Mouse (Mus musculus): ENCODE measurements around the gene Ccdc113. TPM values are rescaled to one million over a fixed set of nuclear protein-coding genes. Genes with fewer than 3 reads are reported as not detected.

Ccdc113 gene
- total and polyA plus RNA-seq, 3 experiments: not detected

- no peak overlapping the region for H3K9ac ChIP-seq (ENCODE audit: control insufficient read depth, low read depth, low read length, poor library complexity, severe bottlenecking)
Measured at GRCm38 (mm10) chr8:95547931-95548330, 14.0 kb downstream of the Ccdc113 start.

DNA sequence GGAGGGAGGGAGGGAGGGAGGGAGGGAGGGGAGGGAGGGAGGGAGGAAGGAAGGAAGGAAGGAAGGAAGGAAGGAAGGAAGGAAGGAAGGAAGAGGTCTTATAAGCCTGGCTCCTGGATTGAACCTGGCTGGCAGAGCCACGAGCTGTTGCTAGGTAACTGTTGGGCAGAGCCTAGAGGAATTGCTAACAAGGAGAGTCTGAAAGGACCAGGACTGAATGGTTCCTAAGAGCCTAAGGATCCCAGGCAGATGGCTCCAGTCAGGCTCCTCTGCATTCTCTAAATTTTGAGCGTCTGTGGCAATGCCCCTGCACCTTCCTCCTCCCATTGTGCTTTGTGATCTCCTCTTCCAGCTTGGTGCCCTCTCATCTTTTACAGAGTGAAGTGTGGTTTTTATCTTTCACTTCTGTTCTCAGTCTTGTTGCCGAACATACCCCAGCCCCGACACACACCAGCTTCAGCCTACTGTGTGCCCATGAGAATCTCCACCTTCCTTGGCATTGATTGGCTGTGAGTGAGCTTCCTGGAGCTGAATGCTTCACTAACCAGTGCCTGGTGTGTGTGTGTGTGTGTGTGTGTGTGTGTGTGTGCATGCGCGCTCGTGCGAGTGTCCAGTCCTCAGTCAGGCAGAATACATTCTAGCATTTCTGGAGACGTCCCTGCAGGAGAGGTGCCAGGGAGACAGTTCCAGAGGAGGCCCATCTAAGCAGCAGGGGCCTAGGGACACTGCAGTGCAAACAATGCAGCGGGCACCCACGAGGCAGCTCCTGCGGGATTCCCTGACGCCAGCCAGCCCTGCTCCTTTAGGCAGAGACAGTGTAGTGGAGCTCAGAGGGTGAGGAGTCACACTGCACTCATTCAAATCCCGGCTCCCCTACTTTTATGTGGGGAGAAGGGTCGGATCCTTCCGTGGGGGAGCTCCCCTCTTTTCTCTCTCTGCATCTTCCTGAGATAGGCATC lies 16.3 kb downstream of the Ccdc113 start:
- Histone ChIP-seq H3K27ac (ENCODE audit: control insufficient read depth, low read depth, low read length) (no peak overlapping the region), H3K4me1 (ENCODE audit: control insufficient read depth in 1 of 2, insufficient read depth in 2 of 2, low read length in 2 of 2) (no peaks in the 10 kb centered on the region), H3K4me3 (ENCODE audit: control insufficient read depth in 1 of 2, insufficient read depth in 1 of 2, low read depth in 2 of 2, low read length in 2 of 2) (no peak overlapping the region), H3K79me2 (ENCODE audit: control insufficient read depth, insufficient read depth, low read length, poor library complexity) (no peaks in the 10 kb centered on the region), H3K9ac (ENCODE audit: control insufficient read depth, low read depth, low read length, poor library complexity, severe bottlenecking) (no peak overlapping the region), H3K36me3 (ENCODE audit: control insufficient read depth in 1 of 2, insufficient read depth in 2 of 2, low read length in 2 of 2) (no peaks in the 10 kb centered on the region), H3K27me3 (ENCODE audit: control insufficient read depth in 1 of 2, insufficient read depth in 2 of 2, low read length in 2 of 2) (peaks cover 0 to 2% of the 10 kb centered on the region in 2 experiments), H3K9me3 (replicated peaks; ENCODE audit: insufficient read depth, low read length) (no peaks in the 10 kb centered on the region)
- no peak for TF ChIP-seq CHD1 (IDR thresholded peaks at IDR 0.05; ENCODE audit: low read depth, low read length)
- no peak for TF ChIP-seq TCF12 (IDR thresholded peaks at IDR 0.05; ENCODE audit: low read depth, low read length)
- TF ChIP-seq TBP (IDR thresholded peaks at IDR 0.05; ENCODE audit: low read depth, low read length): no peak
- no peak for TF ChIP-seq ELF1 (IDR thresholded peaks at IDR 0.05; ENCODE audit: low read depth, low read length)
- no peak for TF ChIP-seq USF1 (IDR thresholded peaks at IDR 0.05; ENCODE audit: low read depth, low read length)
- no peak for TF ChIP-seq ZMIZ1 (IDR thresholded peaks at IDR 0.05; ENCODE audit: low read depth, low read length)
- no peak for TF ChIP-seq E2F4 (IDR thresholded peaks at IDR 0.05; ENCODE audit: borderline replicate concordance, low read depth, low read length)
- no peak for TF ChIP-seq MYC (IDR thresholded peaks at IDR 0.05; ENCODE audit: low read depth, low read length)
- no peak for TF ChIP-seq JUND (IDR thresholded peaks at IDR 0.05; ENCODE audit: low read depth, low read length)
- DNase-seq (ENCODE audit: low read depth, low spot score): no peak

More at GRCm38 (mm10) chr8:95547931-95548330, 14.0 kb downstream of the Ccdc113 start:
- Histone ChIP-seq H3K9me3 (replicated peaks; ENCODE audit: insufficient read depth, low read length) (no peaks in the 10 kb centered on the region), H3K4me1 (ENCODE audit: control insufficient read depth in 1 of 2, insufficient read depth in 2 of 2, low read length in 2 of 2) (no peaks in the 10 kb centered on the region), H3K79me2 (ENCODE audit: control insufficient read depth, insufficient read depth, low read length, poor library complexity) (no peaks in the 10 kb centered on the region), H3K27ac (ENCODE audit: control insufficient read depth, low read depth, low read length) (no peak overlapping the region), H3K27me3 (ENCODE audit: control insufficient read depth in 1 of 2, insufficient read depth in 2 of 2, low read length in 2 of 2) (peaks cover 2% of the 10 kb centered on the region in 2 experiments), H3K36me3 (ENCODE audit: control insufficient read depth in 1 of 2, insufficient read depth in 2 of 2, low read length in 2 of 2) (no peaks in the 10 kb centered on the region), H3K4me3 (ENCODE audit: control insufficient read depth in 1 of 2, insufficient read depth in 1 of 2, low read depth in 2 of 2, low read length in 2 of 2) (no peak overlapping the region)
- TF ChIP-seq POLR2AphosphoS2 (IDR thresholded peaks at IDR 0.05; ENCODE audit: low read length) (no peak), TCF12 (IDR thresholded peaks at IDR 0.05; ENCODE audit: low read depth, low read length) (no peak), RCOR1 (IDR thresholded peaks at IDR 0.05; ENCODE audit: low read depth, low read length) (no peak), MAFK (IDR thresholded peaks at IDR 0.05; ENCODE audit: borderline replicate concordance, low read depth, low read length) (no peak), CHD2 (IDR thresholded peaks at IDR 0.05; ENCODE audit: low read length) (no peak), EP300 (IDR thresholded peaks at IDR 0.05; ENCODE audit: low read depth in 1 of 2, low read length in 2 of 2) (no peak), NRF1 (IDR thresholded peaks at IDR 0.05; ENCODE audit: insufficient read depth, low read depth, low read length, poor library complexity, severe bottlenecking) (no peak), GABPA (IDR thresholded peaks at IDR 0.05; ENCODE audit: low read depth, low read length) (no peak), SMC3 (IDR thresholded peaks at IDR 0.05; ENCODE audit: low read depth, low read length) (no peak), ELF1 (IDR thresholded peaks at IDR 0.05; ENCODE audit: low read depth, low read length) (no peak), ZKSCAN1 (IDR thresholded peaks at IDR 0.05; ENCODE audit: low read depth, low read length) (no peak), BHLHE40 (IDR thresholded peaks at IDR 0.05; ENCODE audit: borderline replicate concordance, low read depth, low read length) (no peak), GATA1 (IDR thresholded peaks at IDR 0.05; ENCODE audit: low read depth, low read length) (no peak), RAD21 (IDR thresholded peaks at IDR 0.05; ENCODE audit: low read depth, low read length) (no peak)
- DNase-seq (ENCODE audit: low read depth, low spot score): no peak
